Mouse (Mus musculus): ENCODE measurements around the gene Asgr1. TPM values are rescaled to one million over a fixed set of nuclear protein-coding genes. Genes with fewer than 3 reads are reported as not detected.

The Asgr1 gene
- polyA plus RNA-seq, 1 experiment from 2014 or later, result 1.5 TPM

DNA sequence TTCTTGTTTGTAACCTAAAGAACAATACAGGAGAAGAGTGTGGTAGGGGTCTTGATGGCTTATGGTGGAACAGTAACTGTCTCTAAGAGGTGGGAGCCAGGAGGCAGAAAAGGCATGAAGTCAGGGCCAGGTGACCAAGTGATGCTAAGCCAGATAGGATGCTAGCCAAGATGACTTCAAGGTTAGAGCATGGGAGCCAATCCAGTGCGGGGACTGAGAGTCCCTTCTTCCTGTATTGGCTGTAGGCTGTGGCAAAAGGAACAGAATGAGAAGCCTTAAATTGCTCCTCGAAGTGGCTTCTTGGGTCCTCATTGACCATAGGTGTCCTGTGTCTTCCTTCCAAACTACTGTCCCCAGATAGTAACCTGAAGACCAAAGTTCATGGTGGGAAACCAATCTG, 45.2 kb downstream of the Asgr1 start:
- WGBS, result 80% methylated on average over 2 of the region's 2 CpGs
- Histone ChIP-seq H3K36me3 (ENCODE audit: control insufficient read depth, insufficient read depth) (no peaks in the 10 kb centered on the region), H3K4me1 (replicated peaks; ENCODE audit: control insufficient read depth, insufficient read depth, low read length) (no peaks in the 10 kb centered on the region), H3K9me3 (ENCODE audit: control insufficient read depth, low read length) (no peaks in the 10 kb centered on the region), H3K27ac (ENCODE audit: low read length) (no peak overlapping the region), H3K4me2 (ENCODE audit: low read length) (no peak overlapping the region), H3K27me3 (replicated peaks; ENCODE audit: control insufficient read depth, insufficient read depth, low read length) (no peaks in the 10 kb centered on the region), H3K4me3 (replicated peaks; ENCODE audit: low read length) (no peak overlapping the region), H3K9ac (replicated peaks; ENCODE audit: low read depth, low read length) (no peak overlapping the region)
- no peak for ATAC-seq

DNA sequence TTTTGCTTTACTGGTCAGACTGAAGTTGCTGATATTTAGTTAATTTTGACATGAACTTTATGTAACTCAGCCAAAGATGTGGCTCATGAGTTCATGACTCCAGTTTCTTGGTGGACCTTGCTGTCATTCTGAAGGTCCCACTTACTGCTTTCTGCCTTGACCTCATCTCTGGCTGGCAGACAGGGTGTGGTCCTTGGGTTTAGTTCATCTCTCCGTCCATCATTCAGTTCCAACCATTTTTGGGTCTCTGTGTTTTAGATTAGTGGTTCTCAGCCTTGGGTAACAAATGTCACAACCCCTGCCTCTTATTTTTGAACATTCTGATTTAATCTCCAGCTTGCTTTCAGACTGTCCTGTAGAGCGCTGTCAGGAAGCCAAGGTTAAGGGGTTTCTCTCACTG, 45.9 kb downstream of the Asgr1 start:
- Histone ChIP-seq H3K4me3 (replicated peaks; ENCODE audit: low read length) (no peak overlapping the region), H3K9ac (replicated peaks; ENCODE audit: low read depth, low read length) (no peak overlapping the region), H3K4me2 (ENCODE audit: low read length) (no peak overlapping the region), H3K36me3 (ENCODE audit: control insufficient read depth, insufficient read depth) (no peaks in the 10 kb centered on the region), H3K27me3 (replicated peaks; ENCODE audit: control insufficient read depth, insufficient read depth, low read length) (no peaks in the 10 kb centered on the region), H3K9me3 (ENCODE audit: control insufficient read depth, low read length) (no peaks in the 10 kb centered on the region), H3K27ac (ENCODE audit: low read length) (no peak overlapping the region), H3K4me1 (replicated peaks; ENCODE audit: control insufficient read depth, insufficient read depth, low read length) (no peaks in the 10 kb centered on the region)
- WGBS, result 95% methylated on average over 2 of the region's 2 CpGs
- ATAC-seq, result no peak

DNA sequence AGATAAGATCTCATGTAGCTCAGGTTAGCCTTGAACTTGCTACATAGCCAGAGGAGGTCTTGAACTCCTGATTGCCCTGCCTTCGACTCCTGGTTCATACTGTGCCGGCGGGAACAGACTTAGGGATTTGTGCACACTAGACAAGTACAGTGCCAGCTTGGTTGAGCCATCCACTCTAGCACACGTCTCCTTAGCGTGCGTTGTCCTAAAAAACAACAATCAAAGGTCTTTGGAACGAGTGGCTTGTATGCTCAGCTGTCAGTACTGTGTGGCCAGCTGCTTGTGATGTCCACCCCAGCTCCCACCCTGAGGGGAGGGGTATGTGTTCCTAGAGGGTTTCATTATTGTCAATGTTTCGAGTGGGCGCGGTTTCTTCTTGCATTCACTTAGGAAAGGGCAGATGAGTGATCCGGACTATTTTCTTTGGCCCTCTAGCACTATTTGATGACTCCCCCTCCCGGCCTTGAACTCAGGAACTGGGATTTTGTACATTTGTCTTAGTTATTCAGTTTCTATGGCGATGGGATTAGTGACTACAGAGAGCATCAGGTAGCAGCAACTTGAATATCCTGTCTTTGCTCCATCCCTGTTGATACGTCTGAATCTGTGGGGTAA, 49.9 kb downstream of the Asgr1 start:
- no peak for ATAC-seq
- Histone ChIP-seq H3K4me2 (ENCODE audit: low read length) (no peak overlapping the region), H3K27ac (ENCODE audit: low read length) (no peak overlapping the region), H3K4me3 (replicated peaks; ENCODE audit: low read length) (no peak overlapping the region), H3K4me1 (replicated peaks; ENCODE audit: control insufficient read depth, insufficient read depth, low read length) (no peaks in the 10 kb centered on the region), H3K9me3 (ENCODE audit: control insufficient read depth, low read length) (no peaks in the 10 kb centered on the region), H3K36me3 (ENCODE audit: control insufficient read depth, insufficient read depth) (no peaks in the 10 kb centered on the region), H3K27me3 (replicated peaks; ENCODE audit: control insufficient read depth, insufficient read depth, low read length) (no peaks in the 10 kb centered on the region), H3K9ac (replicated peaks; ENCODE audit: low read depth, low read length) (no peak overlapping the region)
- 82% methylated on average over 14 of the region's 14 CpGs for WGBS

DNA sequence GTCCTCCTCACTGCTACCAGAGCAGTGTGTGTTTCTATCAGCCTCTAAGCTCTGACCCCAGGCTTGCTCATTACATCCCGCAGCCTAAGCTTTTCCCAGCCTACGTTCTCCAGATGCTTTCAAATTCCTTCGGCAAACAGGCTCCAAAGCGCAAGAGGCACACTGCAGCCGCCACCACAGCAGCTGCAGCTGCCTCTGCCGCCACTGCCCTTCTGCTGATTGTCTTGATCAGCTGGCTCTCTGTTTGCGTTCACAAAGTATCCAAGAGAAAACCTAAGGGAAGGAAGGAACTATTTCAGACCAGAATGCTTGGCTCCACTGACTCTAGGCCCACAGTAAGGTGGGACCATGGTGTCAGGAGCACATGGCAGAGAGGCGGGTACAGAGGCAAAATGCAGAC, 53.2 kb downstream of the Asgr1 start:
- no peak for ATAC-seq
- Histone ChIP-seq H3K27me3 (replicated peaks; ENCODE audit: control insufficient read depth, insufficient read depth, low read length) (no peaks in the 10 kb centered on the region), H3K4me3 (replicated peaks; ENCODE audit: low read length) (no peak overlapping the region), H3K27ac (ENCODE audit: low read length) (no peak overlapping the region), H3K9ac (replicated peaks; ENCODE audit: low read depth, low read length) (no peak overlapping the region), H3K9me3 (ENCODE audit: control insufficient read depth, low read length) (no peaks in the 10 kb centered on the region), H3K4me2 (ENCODE audit: low read length) (no peak overlapping the region), H3K4me1 (replicated peaks; ENCODE audit: control insufficient read depth, insufficient read depth, low read length) (no peaks in the 10 kb centered on the region), H3K36me3 (ENCODE audit: control insufficient read depth, insufficient read depth) (no peaks in the 10 kb centered on the region)
- WGBS, result 73% methylated on average over 8 of the region's 8 CpGs

MicroRNAs encoded within 50 kb of the gene (microRNA counts, 519-probe panel; counts per million panel counts)
- microRNA mmu-miR-324-3p (not detected), microRNA mmu-miR-324-5p (2,816 counts per million, percentile 73 among the panel's probes with 10 or more counts)

Small RNA genes lying within 50 kb of the gene (microRNA-seq; reads per million reads assigned to microRNA genes)
- gene Mir324, result 3,521 reads per million, percentile 89 among the genes with 10 or more reads in this experiment

Other genes starting within 250 kb of the Asgr1 start
- gene Tmem102, start 248.5 kb upstream of the Asgr1 start, polyA plus RNA-seq (2015; fragmentation: Nextera tagmentation; extraction: Ambion mirVana), result 0.45 and 0.77 TPM in 2 replicates
- not detected in 2 replicates for gene Gm39566, start 238.8 kb upstream of the Asgr1 start, polyA plus RNA-seq (2015; fragmentation: Nextera tagmentation; extraction: Ambion mirVana)
- not detected in 2 replicates for gene Spem2, start 235.6 kb upstream of the Asgr1 start, polyA plus RNA-seq (2015; fragmentation: Nextera tagmentation; extraction: Ambion mirVana)
- 0.72 and 0.75 TPM in 2 replicates for gene Spem1, start 231.9 kb upstream of the Asgr1 start, polyA plus RNA-seq (2015; fragmentation: Nextera tagmentation; extraction: Ambion mirVana)
- gene Nlgn2, start 216.3 kb upstream of the Asgr1 start, polyA plus RNA-seq (2015; fragmentation: Nextera tagmentation; extraction: Ambion mirVana), result 18.7 and 22.8 TPM in 2 replicates
- gene Tmem256, start 215.6 kb upstream of the Asgr1 start, polyA plus RNA-seq (2015; fragmentation: Nextera tagmentation; extraction: Ambion mirVana), result 254 and 272 TPM in 2 replicates
- gene Plscr3, start 207.7 kb upstream of the Asgr1 start, polyA plus RNA-seq (2015; fragmentation: Nextera tagmentation; extraction: Ambion mirVana), result 55.0 and 57.7 TPM in 2 replicates
- 0.29 and 0.39 TPM in 2 replicates for gene Tnk1, start 195.4 kb upstream of the Asgr1 start, polyA plus RNA-seq (2015; fragmentation: Nextera tagmentation; extraction: Ambion mirVana)
- gene Tmem95, start 176.1 kb upstream of the Asgr1 start, polyA plus RNA-seq (2015; fragmentation: Nextera tagmentation; extraction: Ambion mirVana), result not detected in 2 replicates
- 1.3 and 1.9 TPM in 2 replicates for gene Kctd11, start 172.7 kb upstream of the Asgr1 start, polyA plus RNA-seq (2015; fragmentation: Nextera tagmentation; extraction: Ambion mirVana)
- 0.48 and 0.49 TPM in 2 replicates for gene Acap1, start 158.5 kb upstream of the Asgr1 start, polyA plus RNA-seq (2015; fragmentation: Nextera tagmentation; extraction: Ambion mirVana)
- 16.4 and 18.5 TPM in 2 replicates for gene 2810408A11Rik, start 153.1 kb upstream of the Asgr1 start, polyA plus RNA-seq (2015; fragmentation: Nextera tagmentation; extraction: Ambion mirVana)
- gene Neurl4, start 153.0 kb upstream of the Asgr1 start, polyA plus RNA-seq (2015; fragmentation: Nextera tagmentation; extraction: Ambion mirVana), result 19.0 and 21.5 TPM in 2 replicates
- 81.2 and 91.8 TPM in 2 replicates for gene Gps2, start 140.2 kb upstream of the Asgr1 start, polyA plus RNA-seq (2015; fragmentation: Nextera tagmentation; extraction: Ambion mirVana)
- 1,142 and 1,181 TPM in 2 replicates for gene Eif5a, start 132.1 kb upstream of the Asgr1 start, polyA plus RNA-seq (2015; fragmentation: Nextera tagmentation; extraction: Ambion mirVana)
- 3.3 and 3.4 TPM in 2 replicates for gene Ybx2, start 118.3 kb upstream of the Asgr1 start, polyA plus RNA-seq (2015; fragmentation: Nextera tagmentation; extraction: Ambion mirVana)
- gene Slc2a4, start 105.9 kb upstream of the Asgr1 start, polyA plus RNA-seq (2015; fragmentation: Nextera tagmentation; extraction: Ambion mirVana), result 6.6 and 6.7 TPM in 2 replicates
- gene Cldn7, start 89.3 kb upstream of the Asgr1 start, polyA plus RNA-seq (2015; fragmentation: Nextera tagmentation; extraction: Ambion mirVana), result 0.84 TPM in 1 of 2 replicates, not detected in the other
- 19.0 and 24.6 TPM in 2 replicates for gene Ctdnep1, start 72.9 kb upstream of the Asgr1 start, polyA plus RNA-seq (2015; fragmentation: Nextera tagmentation; extraction: Ambion mirVana)
- 166 and 167 TPM in 2 replicates for gene Elp5, start 71.6 kb upstream of the Asgr1 start, polyA plus RNA-seq (2015; fragmentation: Nextera tagmentation; extraction: Ambion mirVana)
- gene Gabarap, start 62.9 kb upstream of the Asgr1 start, polyA plus RNA-seq (2015; fragmentation: Nextera tagmentation; extraction: Ambion mirVana), result 563 and 565 TPM in 2 replicates
- 63.7 and 66.8 TPM in 2 replicates for gene Phf23, start 58.3 kb upstream of the Asgr1 start, polyA plus RNA-seq (2015; fragmentation: Nextera tagmentation; extraction: Ambion mirVana)
- gene Dvl2, start 53.5 kb upstream of the Asgr1 start, polyA plus RNA-seq (2015; fragmentation: Nextera tagmentation; extraction: Ambion mirVana), result 34.6 and 34.7 TPM in 2 replicates
- gene Acadvl, start 38.7 kb upstream of the Asgr1 start, polyA plus RNA-seq (2015; fragmentation: Nextera tagmentation; extraction: Ambion mirVana), result 60.2 and 60.6 TPM in 2 replicates
- 25.6 and 32.7 TPM in 2 replicates for gene Dlg4, start 37.1 kb upstream of the Asgr1 start, polyA plus RNA-seq (2015; fragmentation: Nextera tagmentation; extraction: Ambion mirVana)
- gene Asgr2, start 38.6 kb downstream of the Asgr1 start, polyA plus RNA-seq (2015; fragmentation: Nextera tagmentation; extraction: Ambion mirVana), result not detected in 2 replicates
- 0.76 and 1.3 TPM in 2 replicates for gene Mgl2, start 76.2 kb downstream of the Asgr1 start, polyA plus RNA-seq (2015; fragmentation: Nextera tagmentation; extraction: Ambion mirVana)
- 0.68 and 0.80 TPM in 2 replicates for gene Clec10a, start 102.1 kb downstream of the Asgr1 start, polyA plus RNA-seq (2015; fragmentation: Nextera tagmentation; extraction: Ambion mirVana)
- 3.1 and 4.8 TPM in 2 replicates for gene Slc16a11, start 158.7 kb downstream of the Asgr1 start, polyA plus RNA-seq (2015; fragmentation: Nextera tagmentation; extraction: Ambion mirVana)
- gene Slc16a13, start 167.0 kb downstream of the Asgr1 start, polyA plus RNA-seq (2015; fragmentation: Nextera tagmentation; extraction: Ambion mirVana), result 13.2 and 14.8 TPM in 2 replicates
- gene Bcl6b, start 175.7 kb downstream of the Asgr1 start, polyA plus RNA-seq (2015; fragmentation: Nextera tagmentation; extraction: Ambion mirVana), result 6.9 and 8.1 TPM in 2 replicates
- gene 0610010K14Rik, start 183.8 kb downstream of the Asgr1 start, polyA plus RNA-seq (2015; fragmentation: Nextera tagmentation; extraction: Ambion mirVana), result 174 and 180 TPM in 2 replicates
- gene Gm21988, start 185.7 kb downstream of the Asgr1 start, polyA plus RNA-seq (2015; fragmentation: Nextera tagmentation; extraction: Ambion mirVana), result 13.2 and 14.6 TPM in 2 replicates
- gene Rnasek, start 185.8 kb downstream of the Asgr1 start, polyA plus RNA-seq (2015; fragmentation: Nextera tagmentation; extraction: Ambion mirVana), result 287 and 291 TPM in 2 replicates
- gene Alox12, start 201.3 kb downstream of the Asgr1 start, polyA plus RNA-seq (2015; fragmentation: Nextera tagmentation; extraction: Ambion mirVana), result 0.42 and 0.82 TPM in 2 replicates